Mouse (Mus musculus) retina, postnatal 1 day (tissue): ENCODE data around the gene Cdkl1.

ENCODE experiments used
- DNase-seq: peaks from one replicate; pipeline ENCODE4 v3.0.0-alpha.2; 2012

Gene Cdkl1

GRCm38 (mm10) chr12:69744138-69744537 is 46.9 kb downstream of the Cdkl1 start:
- DNase-seq = no peak

GRCm38 (mm10) chr12:69741965-69742364 is 49.1 kb downstream of the Cdkl1 start:
- no peak for DNase-seq

- no peak for DNase-seq
Observed at GRCm38 (mm10) chr12:69733923-69734322, 57.1 kb downstream of the Cdkl1 start.

- DNase-seq = peak; percentile 73
Observed at GRCm38 (mm10) chr12:69733518-69733917, 57.5 kb downstream of the Cdkl1 start.

GRCm38 (mm10) chr12:69732221-69732620 is 58.8 kb downstream of the Cdkl1 start:
- DNase-seq = no peak

GRCm38 (mm10) chr12:69730306-69730705 is 60.8 kb downstream of the Cdkl1 start:
- no peak for DNase-seq

- no peak for DNase-seq
Observed at GRCm38 (mm10) chr12:69729246-69729645, 61.8 kb downstream of the Cdkl1 start.

GRCm38 (mm10) chr12:69724711-69725460 is 66.2 kb downstream of the Cdkl1 start, which contains the start of the genes L2hgdh and Atp5s:
L2hgdh (minus strand) TSS chr12:69724873.
Atp5s (plus strand) TSS chr12:69724950.
- peak; percentile 98 for DNase-seq

GRCm38 (mm10) chr12:69724018-69724710 is 66.9 kb downstream of the Cdkl1 start:
- no peak for DNase-seq

GRCm38 (mm10) chr12:69723376-69723775 is 67.7 kb downstream of the Cdkl1 start:
- peak; percentile 10 for DNase-seq

GRCm38 (mm10) chr12:69722857-69723256 is 68.2 kb downstream of the Cdkl1 start:
- DNase-seq = no peak

- DNase-seq = no peak
Observed at GRCm38 (mm10) chr12:69713628-69714027, 77.4 kb downstream of the Cdkl1 start.

GRCm38 (mm10) chr12:69704799-69705458 is 86.1 kb downstream of the Cdkl1 start:
- no peak for DNase-seq

- no peak for DNase-seq
Observed at GRCm38 (mm10) chr12:69698352-69698751, 92.7 kb downstream of the Cdkl1 start.
